Mouse (Mus musculus): ENCODE results near the gene Ankrd6. TPM values are rescaled to one million over a fixed set of nuclear protein-coding genes. Genes with fewer than 3 reads are reported as not detected.
A peak's percentile ranks its signal among the peaks of the same experiment; 100 is the strongest.

Ankrd6 gene
- total RNA-seq, 2 experiments from 2014 or later, result 39.4 to 43.2 TPM

DNA sequence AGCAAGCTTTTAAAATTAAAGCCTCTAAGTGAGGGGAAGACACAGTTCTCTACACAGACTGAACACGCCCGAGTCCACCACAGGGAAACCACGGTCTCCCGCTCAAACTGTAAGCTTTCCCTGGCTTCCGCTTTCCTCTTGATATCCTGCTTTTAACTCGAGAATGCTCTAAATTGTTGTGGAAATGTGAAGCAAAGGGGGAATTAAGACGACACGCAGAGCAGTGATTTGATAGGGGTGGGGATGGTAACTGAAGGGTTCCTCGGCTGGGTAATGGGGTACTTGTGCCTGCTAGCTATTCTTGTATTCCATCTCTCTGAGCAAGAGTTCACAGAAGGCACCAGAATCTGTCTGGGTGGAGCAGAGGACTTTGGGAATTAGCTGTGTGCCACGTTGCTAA is 1.9 kb downstream of the Ankrd6 start:
- no peak for DNase-seq

GRCm38 (mm10) chr4:32947631-32948030 is 3.0 kb downstream of the Ankrd6 start:
- DNase-seq, result no peak

- DNase-seq, result no peak
These were observed 9.7 kb downstream of the Ankrd6 start for GRCm38 (mm10) chr4:32940984-32941383.

DNA sequence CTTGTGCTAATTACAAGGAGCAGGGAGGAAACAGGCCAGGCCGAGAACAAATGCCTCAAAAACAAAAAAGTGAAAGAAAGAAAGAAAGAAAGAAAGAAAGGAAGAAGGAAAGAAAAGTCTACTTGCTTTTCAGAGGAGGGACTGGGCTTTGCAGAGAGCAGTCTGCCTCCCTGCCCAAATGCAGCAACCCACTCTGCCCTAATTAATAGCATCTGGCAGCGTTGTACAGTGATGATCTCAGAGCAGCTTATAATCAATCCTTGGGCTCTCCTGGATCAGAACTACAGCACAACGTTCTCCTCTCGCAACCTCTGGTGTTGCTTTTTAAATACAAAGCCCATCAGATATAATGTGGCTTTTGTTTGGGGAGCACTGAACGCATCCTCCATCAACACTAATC is 10.7 kb downstream of the Ankrd6 start:
- DNase-seq, result no peak

- peak in 1 of 2 experiments; percentile 31 for DNase-seq
These were observed 11.1 kb downstream of the Ankrd6 start for GRCm38 (mm10) chr4:32939521-32939920.

DNA sequence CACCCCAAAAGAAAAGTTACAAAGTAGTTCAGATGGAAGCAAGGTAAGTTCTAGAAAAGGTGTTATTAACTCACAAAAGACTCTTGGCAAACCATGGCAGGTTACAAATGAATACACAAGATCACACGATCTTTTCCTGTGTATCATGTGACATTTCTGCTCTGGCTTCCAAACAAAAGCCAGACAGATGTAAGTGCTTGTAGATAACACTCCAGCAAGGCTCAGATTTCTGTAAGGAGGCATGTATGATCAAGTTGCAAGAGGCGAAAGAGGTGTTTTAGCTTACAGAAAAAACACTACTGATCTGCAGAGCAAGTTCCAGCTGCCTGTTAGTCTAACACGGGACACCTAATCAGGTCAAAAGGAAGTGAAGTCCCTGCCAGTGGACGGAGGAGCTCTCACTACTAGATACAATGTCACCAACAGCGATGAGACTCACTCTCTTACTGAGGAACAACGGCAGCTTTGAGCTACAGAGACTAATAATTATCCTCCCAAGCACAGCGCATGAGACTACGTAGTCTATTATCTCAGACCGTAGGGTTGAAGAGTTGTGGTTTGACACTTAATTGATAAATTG is 13.8 kb downstream of the Ankrd6 start:
- no peak for DNase-seq

- DNase-seq, result no peak
These were observed 18.6 kb downstream of the Ankrd6 start for GRCm38 (mm10) chr4:32932056-32932455.

- no peak for DNase-seq
These were observed 20.9 kb downstream of the Ankrd6 start for GRCm38 (mm10) chr4:32929750-32930149.

GRCm38 (mm10) chr4:32928692-32929448 is 21.8 kb downstream of the Ankrd6 start:
- DNase-seq, result no peak

DNA sequence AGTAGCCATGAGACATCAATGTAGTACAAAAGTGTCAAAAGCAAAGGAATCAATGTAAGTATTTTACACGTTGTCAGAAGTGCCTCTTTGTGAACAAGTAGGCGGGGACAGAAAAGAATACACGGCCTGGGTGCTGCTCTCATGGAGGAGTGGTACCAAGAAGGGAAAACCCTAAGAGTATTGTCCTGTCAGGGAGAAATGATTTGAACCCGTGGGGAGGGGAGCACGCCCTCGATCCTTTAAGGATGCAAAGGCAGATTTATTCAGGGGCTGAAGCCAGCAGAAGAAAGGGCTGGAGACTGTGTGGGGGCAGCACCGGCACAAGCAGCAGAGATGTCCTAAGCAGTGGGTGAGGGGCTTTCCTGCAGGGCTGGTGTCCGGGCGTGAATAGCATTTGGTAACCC is 26.7 kb downstream of the Ankrd6 start:
- no peak for DNase-seq

- DNase-seq, result peak in 1 of 2 experiments; percentile 21
These were observed 27.2 kb downstream of the Ankrd6 start for GRCm38 (mm10) chr4:32923436-32923835.

- no peak for DNase-seq
These were observed 27.8 kb downstream of the Ankrd6 start for GRCm38 (mm10) chr4:32922871-32923270.

DNA sequence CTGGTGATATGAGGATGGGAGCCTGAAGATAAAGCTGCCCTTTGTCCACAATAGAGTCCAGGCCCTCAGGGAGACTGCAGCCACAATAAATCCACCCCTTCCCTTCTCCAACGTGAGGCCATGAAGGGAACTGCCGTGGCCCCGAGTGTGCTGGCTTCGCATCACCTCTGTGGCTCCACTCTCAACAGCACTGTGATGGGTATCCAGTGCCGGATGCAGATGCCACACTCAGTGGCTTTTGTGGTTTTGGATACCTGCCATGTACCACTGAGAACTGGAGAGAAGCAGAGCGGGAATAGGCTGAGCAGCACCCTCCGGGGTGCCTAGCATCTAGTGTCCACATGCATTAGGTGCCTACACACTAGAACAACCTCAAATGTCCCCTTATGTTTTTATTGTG is 29.8 kb downstream of the Ankrd6 start:
- DNase-seq, result no peak

DNA sequence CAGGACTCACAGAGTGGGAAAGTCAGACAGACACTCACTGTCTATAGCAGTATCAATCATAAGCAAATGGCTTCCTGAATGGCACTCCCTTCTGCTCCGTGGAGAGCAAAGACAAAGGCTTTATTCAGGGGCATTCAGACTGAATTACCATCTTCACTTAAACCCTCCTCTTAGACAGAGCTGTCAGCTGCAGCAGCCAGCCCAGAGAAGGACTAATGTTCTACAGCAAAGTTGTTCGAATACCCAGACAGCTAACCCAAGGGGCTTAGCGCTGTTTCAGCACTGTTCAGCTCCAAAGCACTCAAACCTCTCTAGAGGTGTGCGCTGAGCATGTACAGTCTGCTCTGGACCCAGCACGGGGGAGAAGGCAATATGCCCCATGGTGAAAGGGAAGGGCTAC is 32.1 kb downstream of the Ankrd6 start:
- DNase-seq, result no peak

DNA sequence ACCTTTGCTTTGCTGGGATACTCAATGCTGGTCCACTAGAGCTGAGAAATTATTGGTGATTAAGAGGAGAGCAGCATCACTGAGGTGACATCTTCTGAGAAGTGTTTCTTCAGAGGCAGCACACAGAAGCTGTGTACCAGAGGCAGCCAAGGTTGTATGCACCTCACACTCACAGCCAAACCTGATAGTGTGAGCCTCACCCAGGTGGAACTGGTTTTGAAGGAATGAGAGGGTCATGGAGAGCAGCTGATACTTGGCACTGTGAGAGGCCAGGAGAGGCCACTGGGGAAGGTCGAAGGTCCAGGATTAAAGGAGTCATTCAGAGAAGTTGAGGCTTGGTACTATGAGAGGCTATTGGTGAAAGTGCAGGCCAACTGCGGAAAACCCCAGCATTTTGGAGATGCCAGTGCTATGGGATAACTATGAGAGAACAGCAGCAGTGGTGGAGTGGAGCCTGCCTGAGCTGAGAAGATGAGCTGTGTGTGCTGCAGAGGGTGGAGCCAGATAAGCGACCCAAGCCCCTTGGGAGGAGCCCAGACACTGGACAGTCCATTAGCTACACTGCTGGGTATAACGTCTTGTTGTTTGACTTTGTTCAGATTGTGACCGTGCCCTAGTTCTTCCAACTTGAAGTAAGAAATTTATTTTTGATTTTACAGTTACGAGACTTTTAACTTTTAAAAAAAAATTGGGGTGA is 33.8 kb downstream of the Ankrd6 start:
- DNase-seq, result no peak

- no peak for DNase-seq
These were observed 34.7 kb downstream of the Ankrd6 start for GRCm38 (mm10) chr4:32915928-32916327.

DNA sequence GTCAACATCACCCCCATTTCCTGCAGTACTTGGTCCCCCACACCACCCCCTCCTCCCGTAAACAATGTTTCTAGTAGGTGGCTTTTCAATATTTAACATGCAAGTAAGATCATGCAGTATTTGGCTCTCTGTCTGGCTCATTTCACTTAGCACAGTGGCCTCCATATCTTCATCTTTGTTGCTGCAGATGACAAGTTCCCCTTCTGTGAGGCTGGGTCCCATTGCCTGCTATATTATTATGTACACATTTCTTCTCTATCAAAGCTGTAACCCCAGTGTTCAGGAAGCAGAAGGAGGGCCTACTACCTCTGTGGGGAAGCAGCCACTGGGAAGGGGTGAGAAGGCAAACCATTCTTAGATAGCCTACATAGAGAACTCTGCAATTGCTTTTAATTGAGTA is 40.6 kb downstream of the Ankrd6 start:
- DNase-seq, result no peak

GRCm38 (mm10) chr4:32909241-32909979 is 41.2 kb downstream of the Ankrd6 start:
- no peak for DNase-seq

DNA sequence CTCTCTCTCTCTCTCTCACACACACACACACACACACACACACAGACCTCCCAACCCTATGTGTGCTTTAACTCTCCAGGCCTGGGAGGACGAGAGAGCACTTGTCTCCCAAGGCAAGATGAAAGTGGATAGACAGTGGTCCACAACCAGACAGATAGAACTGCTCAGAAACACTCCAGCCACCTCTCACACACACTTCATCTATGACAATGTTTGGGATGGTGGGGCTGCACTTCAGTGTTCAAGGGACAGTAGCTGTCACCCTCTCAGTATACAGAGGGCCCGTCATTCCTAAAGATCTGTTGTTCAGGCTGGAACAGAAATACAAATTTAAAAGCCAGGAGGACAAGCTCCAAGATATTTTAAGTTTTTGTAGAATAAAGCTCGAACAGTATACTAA is 43.0 kb downstream of the Ankrd6 start:
- DNase-seq, result no peak

DNA sequence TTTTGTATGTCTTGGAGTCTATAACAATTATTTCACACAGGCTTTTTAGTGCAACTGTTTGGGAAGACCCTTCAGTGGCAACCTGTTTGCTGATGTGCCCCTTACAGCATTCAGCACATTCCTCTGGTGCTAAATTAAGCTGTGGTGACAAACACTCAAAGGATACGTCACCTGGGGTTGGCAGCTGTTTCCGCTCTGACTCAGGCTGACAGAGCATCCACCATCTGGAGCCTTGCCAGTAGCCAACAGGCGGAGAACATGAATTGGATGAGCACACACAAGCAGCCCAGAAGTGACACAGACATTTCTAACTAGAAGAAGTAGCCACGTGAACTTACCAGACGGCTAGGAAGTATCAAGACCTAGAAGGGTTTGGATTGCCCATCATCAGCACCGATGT is 44.0 kb downstream of the Ankrd6 start:
- DNase-seq, result peak; percentile 63 to 65

GRCm38 (mm10) chr4:32905913-32906312 is 44.7 kb downstream of the Ankrd6 start:
- DNase-seq, result no peak

DNA sequence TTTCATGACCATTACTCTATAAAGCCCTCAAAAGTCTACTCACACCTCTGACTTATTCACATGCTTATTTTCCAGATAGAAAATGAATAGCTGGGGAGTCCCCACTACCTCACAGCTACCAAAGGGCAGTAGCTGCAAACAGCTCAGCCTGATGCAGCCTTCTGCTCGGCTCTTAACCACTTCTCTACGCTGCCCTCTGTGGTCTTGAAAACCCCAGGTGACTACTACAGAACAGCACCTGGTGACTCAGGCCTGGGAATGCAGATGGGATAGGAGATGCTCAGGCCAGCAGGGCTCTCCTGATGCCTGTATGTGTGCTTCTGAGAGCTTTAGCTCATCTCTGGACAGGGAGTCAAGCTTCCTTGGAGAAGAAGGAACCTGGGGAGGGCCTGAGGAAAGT is 45.3 kb downstream of the Ankrd6 start:
- DNase-seq, result no peak

DNA sequence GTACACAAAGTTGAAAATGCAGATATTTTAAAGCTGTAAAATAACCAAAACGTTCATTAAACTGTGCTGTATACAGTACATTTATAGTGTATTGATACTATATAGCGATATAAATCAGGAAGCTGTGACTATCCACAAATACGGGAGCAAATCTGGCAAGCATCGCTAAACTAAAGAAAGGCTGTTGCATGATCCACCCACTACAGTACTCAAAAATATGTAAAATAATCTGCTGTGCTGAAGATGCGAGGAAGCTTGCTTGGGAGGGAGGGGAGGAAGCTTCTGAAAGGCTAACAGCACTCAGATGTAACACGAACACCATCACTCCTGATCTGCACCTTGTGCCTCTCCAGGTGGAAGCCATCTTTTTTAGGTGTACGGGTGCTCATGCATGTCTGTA is 46.8 kb downstream of the Ankrd6 start:
- no peak for DNase-seq
